Mouse (Mus musculus): ENCODE results near the gene Wdr34.

DNA sequence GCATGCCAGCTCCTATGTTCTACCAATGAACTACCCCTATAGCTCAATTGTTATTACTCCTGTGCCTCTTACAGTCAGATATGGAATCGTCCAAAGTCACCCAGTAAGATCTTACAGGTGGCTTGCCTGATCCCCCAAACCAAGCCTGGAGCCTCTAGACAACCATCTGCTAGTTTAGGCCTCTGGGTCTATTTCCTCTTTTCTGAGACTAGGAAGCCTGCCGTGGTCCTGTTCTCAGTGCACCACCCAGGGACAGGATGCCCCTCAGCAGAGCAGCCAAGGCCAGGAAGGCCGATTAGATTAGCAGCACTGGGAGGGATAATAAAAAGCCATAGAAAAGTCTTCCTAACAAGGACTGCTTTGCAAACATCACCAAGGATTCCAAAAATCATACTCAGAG, 1.1 kb upstream of the Wdr34 start:
- TF ChIP-seq POLR2A (IDR thresholded peaks at IDR 0.05; ENCODE audit: extremely low read depth, insufficient read depth, low read length) (no peak), CTCF (IDR thresholded peaks at IDR 0.05; ENCODE audit: extremely low read depth, insufficient read depth, low read length) (no peak)

All from cortical plate, adult 2 months (tissue).